In genomic region chr10:95193875-95194281, GRCm38 (mm10) we compare ENCODE assay signal across 8 mouse cellular contexts.
DNase-seq lines count a peak whose midpoint lies in the region; ATAC-seq and TF ChIP-seq lines count a peak whose summit lies in the region.

No protein-coding gene starts in this region.

- ATAC-seq in kidney, embryonic 16.5 days (ENCODE audit: low FRiP score, low TSS enrichment), result no peak
- ATAC-seq in neural tube, embryonic 13.5 days (ENCODE audit: low read depth), result no peak
- no peak for ATAC-seq in megakaryocyte-erythroid progenitor cell, adult 5-6 weeks (replicated peaks; ENCODE audit: low FRiP score, low TSS enrichment, poor library complexity, severe bottlenecking)
- no peak for ATAC-seq in erythroblast, adult 5-6 weeks (replicated peaks; ENCODE audit: low FRiP score, poor library complexity, severe bottlenecking)

- peak overlapping the region; percentile 64 for H3K27ac ChIP-seq in layer of hippocampus, adult 2 months
- H3K27ac ChIP-seq in heart, adult 2 months, result peak overlapping the region; percentile 39
- no peak overlapping the region for H3K27ac ChIP-seq in kidney, embryonic 16.5 days (ENCODE audit: low read length)
- H3K27ac ChIP-seq in neural tube, embryonic 13.5 days (replicated peaks), result no peak overlapping the region; the same call in 1 of the 2 replicates

- H3K36me3 ChIP-seq in heart, adult 2 months (ENCODE audit: control insufficient read depth, insufficient read depth, low read length), result no peaks in the 10 kb centered on the region; the same call in 1 of the 2 replicates
- H3K36me3 ChIP-seq in kidney, embryonic 16.5 days (ENCODE audit: insufficient read depth, low read length), result no peaks in the 10 kb centered on the region
- H3K36me3 ChIP-seq in neural tube, embryonic 13.5 days, result no peaks in the 10 kb centered on the region

- no peak; the same call in 1 of the 2 replicates for TF ChIP-seq EP300 in heart, adult 2 months (IDR thresholded peaks at IDR 0.05; ENCODE audit: insufficient read depth, low read depth, low read length)

- H3K4me2 ChIP-seq in kidney, embryonic 16.5 days (replicated peaks; ENCODE audit: low read depth, low read length), result peak overlapping the region; percentile 23
- H3K4me2 ChIP-seq in neural tube, embryonic 13.5 days, result peak overlapping the region; percentile 26

- intact Hi-C loops in heart, adult 2 months (cut with DNase I), result loop anchor here (5.0 kb wide), 2 partner anchors 47 to 203 kb away; no protein-coding TSS in a partner anchor

- TF ChIP-seq POLR2A in heart, adult 2 months (IDR thresholded peaks at IDR 0.05; ENCODE audit: insufficient read depth, low read depth, low read length), result no peak

- no peak for DNase-seq in layer of hippocampus, adult 2 months (ENCODE audit: low spot score in 2 of 2)
- DNase-seq in layer of hippocampus, adult 9-11 months, result no peak
- DNase-seq in heart, adult 2 months, result peak; percentile 40 to 52
- no peak for DNase-seq in cerebellum, adult 9-11 months

- H3K4me1 ChIP-seq in heart, adult 2 months (ENCODE audit: control insufficient read depth, insufficient read depth, low read length), result peaks cover 23% of the 10 kb centered on the region
- peaks cover 10% of the 10 kb centered on the region; the same call in 1 of the 2 replicates for H3K4me1 ChIP-seq in kidney, embryonic 16.5 days (ENCODE audit: insufficient read depth, low read length)
- peaks cover 36% of the 10 kb centered on the region for H3K4me1 ChIP-seq in neural tube, embryonic 13.5 days (replicated peaks)

- no peaks in the 10 kb centered on the region for H3K27me3 ChIP-seq in heart, adult 2 months (ENCODE audit: control insufficient read depth, insufficient read depth, low read length)
- H3K27me3 ChIP-seq in kidney, embryonic 16.5 days (ENCODE audit: insufficient read depth, low read length), result no peaks in the 10 kb centered on the region
- H3K27me3 ChIP-seq in neural tube, embryonic 13.5 days, result no peaks in the 10 kb centered on the region

- H3K79me2 ChIP-seq in heart, adult 2 months (replicated peaks; ENCODE audit: control insufficient read depth, insufficient read depth, low read length), result no peaks in the 10 kb centered on the region

- peak overlapping the region; percentile 40; the same call in 1 of the 2 replicates for H3K4me3 ChIP-seq in layer of hippocampus, adult 2 months
- peak overlapping the region; percentile 31 for H3K4me3 ChIP-seq in heart, adult 2 months
- no peak overlapping the region for H3K4me3 ChIP-seq in kidney, embryonic 16.5 days (ENCODE audit: low read length)
- H3K4me3 ChIP-seq in neural tube, embryonic 13.5 days, result no peak overlapping the region

- no peak for TF ChIP-seq CTCF in layer of hippocampus, adult 2 months (conservative IDR thresholded peaks at IDR 0.05)
- TF ChIP-seq CTCF in heart, adult 2 months (IDR thresholded peaks at IDR 0.05), result no peak

- H3K9ac ChIP-seq in heart, adult 2 months (ENCODE audit: low read depth, low read length), result peak overlapping the region; percentile 11; the same call in 1 of the 2 replicates
- no peak overlapping the region for H3K9ac ChIP-seq in kidney, embryonic 16.5 days (replicated peaks; ENCODE audit: low read length)
- H3K9ac ChIP-seq in neural tube, embryonic 13.5 days, result no peak overlapping the region

- WGBS in heart, adult 2 months, result 32% methylated on average over 11 of the region's 11 CpGs
- 51% methylated on average over 11 of the region's 11 CpGs for WGBS in kidney, embryonic 16.5 days
- WGBS in neural tube, embryonic 13.5 days, result 49% methylated on average over 11 of the region's 11 CpGs

- peaks cover 3% of the 10 kb centered on the region; the same call in 1 of the 2 replicates for H3K9me3 ChIP-seq in kidney, embryonic 16.5 days (ENCODE audit: low read length)
- H3K9me3 ChIP-seq in neural tube, embryonic 13.5 days, result no peaks in the 10 kb centered on the region

Comparison
In these comparisons a context has a peak if more than half of its experiments do, and no peak if none do; other contexts are left out.
1. DNase-seq: peak in heart, adult 2 months (2 of 2); none in layer of hippocampus, adult 2 months (0 of 2), layer of hippocampus, adult 9-11 months (single experiment) and cerebellum, adult 9-11 months (single experiment).
2. H3K27ac ChIP-seq: peak in layer of hippocampus, adult 2 months (single experiment) and heart, adult 2 months (single experiment); none in kidney, embryonic 16.5 days (single experiment) and neural tube, embryonic 13.5 days (single experiment).
3. H3K4me3 ChIP-seq: peak in layer of hippocampus, adult 2 months (single experiment) and heart, adult 2 months (single experiment); none in kidney, embryonic 16.5 days (single experiment) and neural tube, embryonic 13.5 days (single experiment).